Mouse (Mus musculus): ENCODE data around the gene Obsl1.

DNA sequence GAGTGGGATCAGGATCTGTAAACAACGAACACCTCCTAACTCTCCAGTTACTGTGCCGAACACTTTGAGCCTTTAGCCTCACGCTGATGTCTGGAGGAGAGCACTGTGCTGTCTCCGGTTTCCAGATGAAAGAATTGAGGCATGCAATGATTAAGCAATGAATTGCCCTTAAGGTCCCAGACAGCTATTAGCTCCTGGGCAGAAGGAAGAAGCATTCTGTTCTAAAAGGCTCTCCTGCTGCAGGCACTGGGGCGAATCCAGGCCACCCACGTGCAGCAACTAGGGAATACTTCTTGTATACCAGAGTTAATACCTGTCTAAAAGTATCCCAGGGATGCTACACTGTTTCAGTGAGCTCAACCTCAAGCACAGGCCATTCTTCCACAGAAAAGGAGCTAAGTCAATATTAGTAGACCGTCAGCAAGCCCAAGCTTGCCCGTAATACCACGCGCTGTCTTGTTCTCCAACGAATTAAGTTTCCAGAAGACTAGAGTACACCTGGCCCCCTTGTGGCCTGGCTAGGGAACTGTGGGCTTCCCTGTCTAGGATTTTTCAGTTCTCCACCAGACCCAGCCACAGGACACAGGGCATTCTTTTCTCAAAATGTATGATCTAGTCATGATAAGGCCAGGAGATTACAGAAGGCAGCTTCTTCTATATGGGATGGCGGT is 11.2 kb downstream of the Obsl1 start:
- TF ChIP-seq CTCF (IDR thresholded peaks at IDR 0.05; ENCODE audit: borderline replicate concordance, insufficient read depth, low read depth, low read length): peak; percentile 79
- TF ChIP-seq POLR2A (IDR thresholded peaks at IDR 0.05; ENCODE audit: borderline replicate concordance, insufficient read depth, low read length): no peak
